Mouse (Mus musculus) forebrain, embryonic 14.5 days (tissue): ENCODE results near the gene BC034090. TPM values are rescaled to one million over a fixed set of nuclear protein-coding genes. Genes with fewer than 3 reads are reported as not detected.
A peak's percentile ranks its signal among the peaks of the same experiment; 100 is the strongest.

Source experiments
- ATAC-seq: fragments of 200-750 bp; cut with Nextera tagmentation; 2 replicates; pipeline ENCODE4 v1.8.0; 2017; ENCODE audit warnings: mild to moderate bottlenecking, moderate library complexity
- DNase-seq: peaks from one replicate; pipeline ENCODE4 v3.0.0-alpha.2; 2015; ENCODE audit warnings: low spot score
- H3K27ac ChIP-seq: fragments of 300-500 bp; sonication (generic); 2 replicates; pipeline ENCODE4 v1.5.1; 2014; ENCODE audit warnings: low read depth, mild to moderate bottlenecking, control low read depth, low read length, moderate library complexity
- H3K27me3 ChIP-seq: fragments of 300-500 bp; sonication (generic); replicated peaks from 2 replicates; pipeline ENCODE4 v1.6.1; 2014; ENCODE audit warnings: low read length, control low read depth, mixed read lengths; ENCODE audit not compliant: control insufficient read depth, insufficient read depth
- H3K36me3 ChIP-seq: fragments of 300-500 bp; sonication (generic); 2 replicates; pipeline ENCODE4 v1.6.1; 2014; ENCODE audit warnings: low read length, control low read depth; ENCODE audit not compliant: control insufficient read depth, insufficient read depth
- H3K4me1 ChIP-seq: fragments of 300-500 bp; sonication (generic); 2 replicates; pipeline ENCODE4 v1.6.1; 2014; ENCODE audit warnings: antibody characterized with exemption, low read length, control low read depth; ENCODE audit not compliant: control insufficient read depth, insufficient read depth
- H3K4me2 ChIP-seq: fragments of 300-500 bp; sonication (generic); 2 replicates; pipeline ENCODE4 v1.6.1; 2014; ENCODE audit warnings: mild to moderate bottlenecking, control low read depth, low read length
- H3K4me3 ChIP-seq: fragments of 300-500 bp; sonication (generic); 2 replicates; pipeline ENCODE4 v1.5.1; 2014; ENCODE audit warnings: low read depth, low read length, control low read depth
- H3K9ac ChIP-seq: fragments of 300-500 bp; sonication (generic); 2 replicates; pipeline ENCODE4 v1.6.1; 2014; ENCODE audit warnings: mild to moderate bottlenecking, low read length, control low read depth, moderate library complexity
- H3K9me3 ChIP-seq: fragments of 300-500 bp; sonication (generic); replicated peaks from 2 replicates; pipeline ENCODE4 v1.6.1; 2016; ENCODE audit warnings: low read length, control low read depth, mixed read lengths; ENCODE audit not compliant: control insufficient read depth
- WGBS: fragments of 180-500 bp; shearing (Covaris S2); extraction: QIAGEN DNeasy Blood & Tissue Kit; methylation state at CpG from one replicate; pipeline ENCODE4 v1.1.7; 2014; 5-methylcytosine and 5-hydroxymethylcytosine counted together
- polyA plus RNA-seq: library from polyadenylated mRNA; unstranded; fragments of >200 nt; fragmentation: Nextera tagmentation; extraction: Ambion mirVana; gene quantifications from 2 replicates; pipeline ENCODE4 v1.2.1, GENCODE M21; 2014

The BC034090 gene
- polyA plus RNA-seq, 1 experiment from 2014 or later: 2.4 TPM

- peaks cover 44% of the 10 kb centered on the region for H3K36me3 ChIP-seq
- H3K9ac ChIP-seq: no peak overlapping the region
- H3K27me3 ChIP-seq: no peaks in the 10 kb centered on the region
- H3K9me3 ChIP-seq: no peaks in the 10 kb centered on the region
- no peak overlapping the region for H3K4me2 ChIP-seq
- ATAC-seq (no peak), DNase-seq (no peak)
- WGBS: 56% methylated on average over 2 of the region's 2 CpGs
- no peak overlapping the region for H3K4me3 ChIP-seq
- H3K27ac ChIP-seq: no peak overlapping the region
- peaks cover 52% of the 10 kb centered on the region for H3K4me1 ChIP-seq
Observed at GRCm38 (mm10) chr1:155200967-155201366, 43.3 kb downstream of the BC034090 start.

GRCm38 (mm10) chr1:155199522-155199921 is 44.7 kb downstream of the BC034090 start:
- no peak overlapping the region for H3K4me3 ChIP-seq
- ATAC-seq (no peak), DNase-seq (no peak)
- H3K9ac ChIP-seq: no peak overlapping the region
- peaks cover 56% of the 10 kb centered on the region for H3K36me3 ChIP-seq
- H3K9me3 ChIP-seq: no peaks in the 10 kb centered on the region
- H3K4me1 ChIP-seq: peaks cover 45% of the 10 kb centered on the region
- 64% methylated on average over 6 of the region's 6 CpGs for WGBS
- no peak overlapping the region for H3K4me2 ChIP-seq
- no peaks in the 10 kb centered on the region for H3K27me3 ChIP-seq
- H3K27ac ChIP-seq: no peak overlapping the region

DNA sequence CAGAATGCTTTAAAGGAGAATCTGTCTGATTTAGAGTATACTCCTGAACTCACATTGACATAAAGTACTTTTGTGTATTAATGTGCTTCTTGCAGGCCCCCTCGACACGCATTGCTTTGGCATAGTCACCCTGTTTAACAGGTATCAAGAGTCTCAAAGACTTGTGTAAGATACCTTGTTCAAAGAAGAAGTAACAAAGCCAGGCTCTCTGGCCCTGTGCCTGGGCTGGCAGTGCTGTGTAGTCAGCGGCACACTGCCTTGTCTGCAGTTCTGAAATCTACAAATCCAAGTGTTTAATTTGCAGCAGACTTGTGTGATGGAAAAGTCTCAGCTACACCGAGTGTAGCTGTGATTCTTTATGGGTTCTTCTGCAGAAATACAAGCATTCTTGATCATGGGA is 47.6 kb downstream of the BC034090 start:
- Histone ChIP-seq H3K9ac (no peak overlapping the region), H3K27ac (peak overlapping the region; percentile 80), H3K4me3 (no peak overlapping the region), H3K27me3 (no peaks in the 10 kb centered on the region), H3K4me1 (peaks cover 30% of the 10 kb centered on the region), H3K9me3 (no peaks in the 10 kb centered on the region), H3K36me3 (peaks cover 62% of the 10 kb centered on the region), H3K4me2 (no peak overlapping the region)
- peak; percentile 75 for DNase-seq
- ATAC-seq: no peak
- WGBS: 48% methylated on average over 4 of the region's 4 CpGs

DNA sequence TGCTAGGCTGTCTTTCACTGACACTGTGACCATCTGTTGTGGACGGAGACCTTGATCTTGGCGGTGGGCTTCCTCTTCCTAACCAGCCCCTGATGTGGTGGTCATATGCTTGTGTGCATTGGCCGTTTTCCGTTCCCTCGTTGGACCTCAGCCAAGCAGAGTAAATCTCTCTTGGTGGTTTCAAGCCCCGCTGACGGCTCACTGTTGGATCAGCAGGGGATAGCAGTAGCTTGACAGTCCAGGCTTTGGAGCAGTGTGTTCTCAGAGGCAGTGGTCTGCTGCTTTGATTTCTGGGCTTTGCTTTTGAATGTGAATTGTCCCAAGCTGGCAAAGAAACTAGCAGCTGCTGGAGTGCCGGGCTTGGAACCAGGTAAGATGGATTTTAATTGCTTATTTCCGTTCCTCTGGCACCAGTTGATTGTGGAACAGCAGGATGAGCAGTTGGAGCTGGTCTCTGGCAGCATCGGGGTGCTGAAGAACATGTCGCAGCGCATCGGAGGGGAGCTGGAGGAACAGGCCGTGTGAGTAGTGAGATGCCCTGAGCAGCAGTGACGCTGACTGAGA is 51.4 kb downstream of the BC034090 start:
- Histone ChIP-seq H3K9me3 (no peaks in the 10 kb centered on the region), H3K27me3 (no peaks in the 10 kb centered on the region), H3K27ac (peak overlapping the region; percentile 86), H3K4me2 (no peak overlapping the region), H3K9ac (no peak overlapping the region), H3K4me1 (peaks cover 27% of the 10 kb centered on the region), H3K36me3 (peaks cover 75% of the 10 kb centered on the region), H3K4me3 (no peak overlapping the region)
- 46% methylated on average over 15 of the region's 15 CpGs for WGBS
- peak; percentile 82 for DNase-seq
- peak; percentile 77 for ATAC-seq

DNA sequence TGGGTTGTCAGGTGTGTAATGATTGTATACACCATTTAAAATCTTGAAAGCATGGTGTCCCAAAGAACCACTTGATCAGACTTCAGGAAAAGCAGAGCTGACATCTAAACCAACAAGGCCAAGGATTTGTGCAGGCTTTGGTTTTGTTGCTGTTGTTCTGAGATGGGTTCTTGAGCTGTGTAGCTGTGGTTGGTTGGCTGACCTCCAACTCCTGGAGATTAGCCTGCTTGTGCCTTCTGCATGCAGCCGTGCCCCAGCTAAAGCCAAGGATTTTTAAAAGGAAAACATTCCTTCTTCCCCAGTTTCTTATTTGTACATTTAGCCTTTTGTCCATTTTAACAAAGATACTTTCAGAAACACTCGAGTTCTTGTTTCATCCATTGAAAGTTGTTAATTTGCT is 52.6 kb downstream of the BC034090 start:
- WGBS: 31% methylated on average over 2 of the region's 2 CpGs
- Histone ChIP-seq H3K4me1 (peaks cover 21% of the 10 kb centered on the region), H3K4me2 (no peak overlapping the region), H3K36me3 (peaks cover 71% of the 10 kb centered on the region), H3K9me3 (no peaks in the 10 kb centered on the region), H3K9ac (no peak overlapping the region), H3K4me3 (no peak overlapping the region), H3K27ac (peak overlapping the region; percentile 23; the same call in 1 of the 2 replicates), H3K27me3 (no peaks in the 10 kb centered on the region)
- ATAC-seq (no peak), DNase-seq (no peak)

DNA sequence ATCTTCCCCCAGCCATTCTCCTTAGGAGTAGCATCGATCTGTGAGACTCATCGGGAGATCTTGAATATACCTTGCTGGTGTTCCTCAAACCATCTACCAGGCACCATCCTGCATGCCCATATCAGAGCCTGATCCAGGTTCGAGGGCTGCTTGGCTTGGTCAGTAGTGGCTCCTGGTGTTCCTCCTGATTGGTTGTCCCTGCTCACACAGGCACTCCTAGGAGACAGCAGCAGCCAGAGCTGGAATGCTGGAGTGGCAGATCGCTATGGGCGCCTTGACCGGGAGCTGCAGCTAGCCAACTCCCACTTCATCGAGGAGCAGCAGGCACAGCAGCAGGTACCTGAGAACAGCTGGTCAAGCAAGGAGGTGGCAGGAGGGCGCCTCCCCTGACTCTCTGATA is 53.0 kb downstream of the BC034090 start:
- Histone ChIP-seq H3K36me3 (peaks cover 70% of the 10 kb centered on the region), H3K4me1 (peaks cover 20% of the 10 kb centered on the region), H3K27ac (peak overlapping the region; percentile 23; the same call in 1 of the 2 replicates), H3K9ac (no peak overlapping the region), H3K27me3 (no peaks in the 10 kb centered on the region), H3K4me3 (no peak overlapping the region), H3K4me2 (no peak overlapping the region), H3K9me3 (no peaks in the 10 kb centered on the region)
- DNase-seq (no peak), ATAC-seq (no peak)
- 90% methylated on average over 8 of the region's 8 CpGs for WGBS

GRCm38 (mm10) chr1:155188656-155189055 is 55.6 kb downstream of the BC034090 start:
- H3K36me3 ChIP-seq: peaks cover 56% of the 10 kb centered on the region
- DNase-seq: no peak

DNA sequence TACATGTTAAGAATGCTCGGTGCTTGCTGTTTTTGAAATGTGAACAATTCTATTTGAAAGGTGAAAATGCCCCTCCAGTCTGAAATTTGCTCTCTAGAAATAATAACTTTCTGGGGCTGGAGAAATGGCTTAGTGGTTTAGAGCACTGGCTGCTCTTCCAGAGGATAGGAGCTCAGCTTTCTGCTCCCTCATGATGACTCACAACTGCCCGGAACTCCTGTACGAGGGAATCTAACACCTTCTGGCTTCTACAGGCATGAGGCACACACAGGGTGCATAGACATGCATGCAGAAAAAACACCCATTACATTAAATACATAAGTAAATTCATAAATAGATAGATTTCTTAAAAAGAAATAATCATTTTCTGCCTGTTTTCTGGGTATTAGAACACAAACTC is 60.1 kb downstream of the BC034090 start:
- DNase-seq (no peak), ATAC-seq (no peak)
- Histone ChIP-seq H3K4me2 (no peak overlapping the region), H3K27me3 (no peaks in the 10 kb centered on the region), H3K9ac (no peak overlapping the region), H3K36me3 (peaks cover 55% of the 10 kb centered on the region), H3K9me3 (no peaks in the 10 kb centered on the region), H3K4me1 (no peaks in the 10 kb centered on the region), H3K27ac (no peak overlapping the region), H3K4me3 (no peak overlapping the region)
- 87% methylated on average over 3 of the region's 3 CpGs for WGBS

More at GRCm38 (mm10) chr1:155188656-155189055, 55.6 kb downstream of the BC034090 start:
- Histone ChIP-seq H3K4me1 (peaks cover 13% of the 10 kb centered on the region), H3K4me2 (no peak overlapping the region), H3K27ac (no peak overlapping the region), H3K9ac (no peak overlapping the region), H3K27me3 (no peaks in the 10 kb centered on the region), H3K9me3 (no peaks in the 10 kb centered on the region), H3K4me3 (no peak overlapping the region)
- ATAC-seq: no peak
- 90% methylated on average over 4 of the region's 4 CpGs for WGBS

DNA sequence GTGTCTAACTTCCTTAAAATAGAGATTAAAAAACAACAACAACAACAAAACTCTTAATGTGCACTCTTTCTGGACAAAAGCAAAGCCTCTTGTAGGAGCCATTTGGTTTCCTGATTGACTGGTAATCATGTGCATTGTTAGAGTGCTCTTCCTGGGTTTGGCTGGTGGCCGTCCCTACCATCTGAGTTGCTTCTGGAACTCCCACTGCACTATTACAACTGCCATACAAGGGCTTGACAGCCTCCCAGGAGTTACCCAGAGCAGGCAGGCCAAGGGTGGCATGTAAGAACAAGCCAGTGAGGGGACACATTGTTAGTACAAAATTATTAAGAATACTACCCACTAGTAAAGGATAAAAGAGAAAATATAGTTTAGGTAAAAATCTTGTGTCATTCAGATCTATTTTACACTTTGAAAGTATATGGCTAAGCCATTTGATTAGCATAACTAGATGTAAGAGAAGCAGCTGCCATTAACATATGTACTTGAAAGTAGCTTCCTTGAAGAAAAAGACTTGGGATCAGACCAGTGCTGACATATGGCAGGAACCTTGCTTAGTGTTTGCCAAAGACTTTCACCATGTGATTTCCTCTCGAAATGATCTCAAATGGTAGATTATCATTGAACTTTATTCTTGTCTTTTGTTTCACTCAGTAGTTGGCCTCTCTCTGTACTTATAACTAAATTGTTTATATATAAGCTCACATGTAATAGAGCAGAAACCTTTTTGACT is 65.9 kb downstream of the BC034090 start:
- Histone ChIP-seq H3K27me3 (no peaks in the 10 kb centered on the region), H3K36me3 (peaks cover 75% of the 10 kb centered on the region)
- WGBS: 67% methylated on average over 2 of the region's 2 CpGs

More for the DNA sequence above, 65.9 kb downstream of the BC034090 start:
- Histone ChIP-seq H3K4me2 (no peak overlapping the region), H3K4me3 (no peak overlapping the region), H3K9ac (no peak overlapping the region), H3K4me1 (peaks cover 4% of the 10 kb centered on the region; the same call in 1 of the 2 replicates), H3K9me3 (no peaks in the 10 kb centered on the region), H3K27ac (peak overlapping the region; percentile 41; the same call in 1 of the 2 replicates)
- ATAC-seq (peak; percentile 52; the same call in 1 of the 2 replicates), DNase-seq (peak; percentile 76)
